In the genomic region with DNA sequence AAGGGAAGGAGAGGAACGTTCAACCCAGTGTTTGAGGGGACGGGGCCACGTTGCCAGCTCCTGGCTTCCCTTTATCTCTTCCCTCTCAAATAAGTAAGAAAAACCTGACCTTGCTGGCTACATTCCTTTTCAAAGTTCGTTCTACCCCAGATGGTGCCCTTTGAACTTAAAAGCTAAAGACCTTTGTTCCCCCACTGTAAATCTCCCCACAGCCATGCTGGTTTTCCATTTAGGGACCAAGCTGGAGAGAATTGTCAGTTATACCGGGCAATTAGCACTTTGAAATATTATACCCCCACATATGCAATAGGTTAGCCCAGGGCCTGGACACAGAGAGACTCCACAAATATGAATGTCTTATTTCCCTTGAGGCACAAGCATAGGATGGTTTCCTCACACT, we compare ENCODE assay signal across 21 mouse cellular contexts.
A peak's percentile ranks its signal among the peaks of the same experiment; 100 is the strongest.
DNase-seq lines count a peak whose midpoint lies in the region; ATAC-seq and TF ChIP-seq lines count a peak whose summit lies in the region.
"Had no signal": no experiment of that assay in that cellular context is flagged by ENCODE, and none has a peak within 500 bp of the region (broad histone marks: within the 10 kb centered on the region; RNA-seq: fewer than 3 reads in every experiment).

No protein-coding gene starts in this region.

- no peak overlapping the region for H3K4me2 ChIP-seq in forebrain, postnatal 0 days (ENCODE audit: low read depth)
- no peak overlapping the region for H3K4me2 ChIP-seq in limb, embryonic 12.5 days
- H3K4me2 ChIP-seq: hindbrain, embryonic 14.5 days; liver, embryonic 11.5 days; lung, embryonic 14.5 days; midbrain, embryonic 12.5 days had no signal

- H3K27ac ChIP-seq in forebrain, embryonic 10.5 days = peak overlapping the region; percentile 77; the same call in 1 of the 2 replicates
- no peak overlapping the region for H3K27ac ChIP-seq in forebrain, postnatal 0 days (ENCODE audit: low read depth, low read length)
- no peak overlapping the region for H3K27ac ChIP-seq in limb, embryonic 12.5 days
- H3K27ac ChIP-seq in cerebellum, adult 2 months (ENCODE audit: insufficient read depth, low read length) = no peak overlapping the region
- H3K27ac ChIP-seq: heart, adult 2 months; hindbrain, embryonic 14.5 days; kidney, postnatal 0 days; midbrain, embryonic 12.5 days had no signal

- WGBS in forebrain, embryonic 10.5 days = 45% methylated on average over 5 of the region's 5 CpGs
- WGBS in forebrain, postnatal 0 days = 41% methylated on average over 5 of the region's 5 CpGs
- WGBS in limb, embryonic 12.5 days = 5% methylated on average over 5 of the region's 5 CpGs
- 68% methylated on average over 5 of the region's 5 CpGs for WGBS in cerebellum, adult 2 months

- TF ChIP-seq POLR2A in cerebellum, adult 2 months (IDR thresholded peaks at IDR 0.05; ENCODE audit: borderline replicate concordance, insufficient read depth, low read length) = no peak

- TF ChIP-seq CTCF in forebrain, postnatal 0 days (IDR thresholded peaks at IDR 0.05; ENCODE audit: low read depth) = no peak
- no peak for TF ChIP-seq CTCF in cerebellum, adult 2 months (IDR thresholded peaks at IDR 0.05; ENCODE audit: borderline replicate concordance, insufficient read depth, low read depth, low read length)

- H3K9me3 ChIP-seq in forebrain, embryonic 10.5 days = no peaks in the 10 kb centered on the region
- H3K9me3 ChIP-seq in forebrain, postnatal 0 days (ENCODE audit: low read length) = no peaks in the 10 kb centered on the region
- H3K9me3 ChIP-seq in limb, embryonic 12.5 days = no peaks in the 10 kb centered on the region
- H3K9me3 ChIP-seq: midbrain, embryonic 12.5 days had no signal

- ATAC-seq in forebrain, postnatal 0 days = no peak
- peak; percentile 68; the same call in 1 of the 2 replicates for ATAC-seq in limb, embryonic 12.5 days (ENCODE audit: insufficient number of reproducible peaks, insufficient read depth, low FRiP score, low TSS enrichment, low read depth)

- H3K36me3 ChIP-seq in forebrain, embryonic 10.5 days (replicated peaks) = no peaks in the 10 kb centered on the region
- no peaks in the 10 kb centered on the region for H3K36me3 ChIP-seq in forebrain, postnatal 0 days (ENCODE audit: insufficient read depth)
- H3K36me3 ChIP-seq in limb, embryonic 12.5 days = no peaks in the 10 kb centered on the region
- H3K36me3 ChIP-seq: midbrain, embryonic 12.5 days had no signal

- peak; percentile 20 for DNase-seq in forebrain, embryonic 10.5 days (ENCODE audit: extremely low spot score, low spot score)
- DNase-seq in forebrain, postnatal 0 days = no peak
- DNase-seq in kidney, adult 9 months = peak; percentile 13
- no peak for DNase-seq in kidney, postnatal 14 days
- DNase-seq in embryo, embryonic 9.5 days (ENCODE audit: extremely low spot score) = peak; percentile 69
- no peak for DNase-seq in cerebellum, adult 2 months
- DNase-seq in B cell, adult 2 months = no peak
- DNase-seq: adrenal gland, adult 2 months; cerebellum, adult 11 months; gastrocnemius, postnatal 14 days; heart, adult 2 months; lung, embryonic 14.5 days; lung, postnatal 4 days; thymus, postnatal 4 days had no signal

- H3K4me1 ChIP-seq in forebrain, embryonic 10.5 days = peaks cover 23% of the 10 kb centered on the region
- no peaks in the 10 kb centered on the region for H3K4me1 ChIP-seq in forebrain, postnatal 0 days (ENCODE audit: insufficient read depth)
- peaks cover 8% of the 10 kb centered on the region; the same call in 1 of the 2 replicates for H3K4me1 ChIP-seq in limb, embryonic 12.5 days (replicated peaks)
- H3K4me1 ChIP-seq in cerebellum, adult 2 months (ENCODE audit: control insufficient read depth, insufficient read depth, low read length) = no peaks in the 10 kb centered on the region
- H3K4me1 ChIP-seq: midbrain, embryonic 12.5 days had no signal

- H3K9ac ChIP-seq in forebrain, postnatal 0 days = no peak overlapping the region
- no peak overlapping the region for H3K9ac ChIP-seq in limb, embryonic 12.5 days (replicated peaks)
- H3K9ac ChIP-seq: hindbrain, embryonic 14.5 days; lung, embryonic 14.5 days; midbrain, embryonic 12.5 days had no signal

- H3K4me3 ChIP-seq in forebrain, embryonic 10.5 days = no peak overlapping the region
- H3K4me3 ChIP-seq in forebrain, postnatal 0 days (ENCODE audit: low read depth, low read length) = no peak overlapping the region
- no peak overlapping the region for H3K4me3 ChIP-seq in limb, embryonic 12.5 days (replicated peaks)
- H3K4me3 ChIP-seq in cerebellum, adult 2 months (replicated peaks; ENCODE audit: insufficient read depth, low read depth, low read length) = no peak overlapping the region
- H3K4me3 ChIP-seq: erythroblast, embryonic 14.5 days; heart, adult 2 months; midbrain, embryonic 12.5 days; myocyte had no signal

- H3K27me3 ChIP-seq in forebrain, embryonic 10.5 days (ENCODE audit: poor library complexity, severe bottlenecking) = no peaks in the 10 kb centered on the region
- H3K27me3 ChIP-seq in forebrain, postnatal 0 days (ENCODE audit: insufficient read depth, low read length) = no peaks in the 10 kb centered on the region
- no peaks in the 10 kb centered on the region for H3K27me3 ChIP-seq in limb, embryonic 12.5 days
- H3K27me3 ChIP-seq in cerebellum, adult 2 months (ENCODE audit: control insufficient read depth, insufficient read depth, low read length) = no peaks in the 10 kb centered on the region
- H3K27me3 ChIP-seq: midbrain, embryonic 12.5 days had no signal

Comparison
In these comparisons a context has a peak if more than half of its experiments do, and no peak if none do; other contexts are left out.
1. DNase-seq: peak in forebrain, embryonic 10.5 days (single experiment), kidney, adult 9 months (single experiment) and embryo, embryonic 9.5 days (single experiment); none in forebrain, postnatal 0 days (single experiment), kidney, postnatal 14 days (single experiment), cerebellum, adult 2 months (0 of 2) and B cell, adult 2 months (0 of 2).